Mouse (Mus musculus) ES-E14 (cell line): Measurements from ENCODE around the gene Slc9a9.

Experiments
- CHD2 ChIP-seq: IDR thresholded peaks from 2 replicates; pipeline ENCODE4 v1.6.1; 2014; ENCODE audit warnings: mild to moderate bottlenecking, low read depth, low read length, inconsistent platforms
- HCFC1 ChIP-seq: IDR thresholded peaks from 2 replicates; pipeline ENCODE4 v1.6.1; 2012; ENCODE audit warnings: low read length, inconsistent platforms, borderline replicate concordance; ENCODE audit not compliant: insufficient read depth
- ZC3H11A ChIP-seq: IDR thresholded peaks from 2 replicates; pipeline ENCODE4 v1.6.1; 2012; ENCODE audit warnings: low read depth, mild to moderate bottlenecking, inconsistent platforms, low read length, borderline replicate concordance
- ZNF384 ChIP-seq: IDR thresholded peaks from 2 replicates; pipeline ENCODE4 v1.6.1; 2012; ENCODE audit warnings: low read depth, low read length, inconsistent platforms

GRCm38 (mm10) chr9:95086109-95086821 is 416.6 kb downstream of the Slc9a9 start:
- TF ChIP-seq HCFC1 (no peak), ZNF384 (no peak), CHD2 (no peak), ZC3H11A (no peak)
